Mouse (Mus musculus) adrenal gland, adult 18-20 months (tissue): Measurements from ENCODE around the gene Hltf. TPM values are rescaled to one million over a fixed set of nuclear protein-coding genes. Genes with fewer than 3 reads are reported as not detected.
"Not testable (repeated sequence)": the region's sequence is repeated elsewhere in the genome, so short reads cannot be mapped to it uniquely, and the experiment has no call there.

Source experiments
- DNase-seq, 2 experiments: peaks; one replicate each; pipeline ENCODE4 v3.0.0; 2021 to 2022; ENCODE audit warnings: low spot score in 2 of 2
- long read RNA-seq, 2 experiments: library from polyadenylated mRNA; stranded (forward); transcript quantifications; one replicate each; pipeline ENCODE4 v2.0.0; 2021
- total RNA-seq, 2 experiments: library from RNA; stranded (reverse); gene quantifications; 1 replicate in 1 of 2; 2 replicates in 1 of 2; pipeline ENCODE4 v1.2.3; 2021

Gene Hltf
- total RNA-seq, result 10 to 100 TPM; 16.9 to 24.7 TPM
- long read RNA-seq, experiment 1, full-length matches to known transcripts, result 5 of 9 reads
- long read RNA-seq, experiment 1, partial matches to known transcripts, result 1 of 9 reads
- long read RNA-seq, experiment 1, other reads (novel, unspliced or antisense), result 3 of 9 reads
- long read RNA-seq, experiment 2, full-length matches to known transcripts, result 19 of 28 reads
- long read RNA-seq, experiment 2, partial matches to known transcripts, result 1 of 28 reads
- long read RNA-seq, experiment 2, other reads (novel, unspliced or antisense), result 8 of 28 reads

- DNase-seq, result peak; percentile 89 to 93
These were observed at the start of gene Hltf for GRCm38 (mm10) chr3:20057306-20058196. TSS of gene Hltf (plus strand) at chr3:20057811.

GRCm38 (mm10) chr3:20010464-20010863 lies 47.1 kb upstream of the Hltf start:
- no peak for DNase-seq

DNA sequence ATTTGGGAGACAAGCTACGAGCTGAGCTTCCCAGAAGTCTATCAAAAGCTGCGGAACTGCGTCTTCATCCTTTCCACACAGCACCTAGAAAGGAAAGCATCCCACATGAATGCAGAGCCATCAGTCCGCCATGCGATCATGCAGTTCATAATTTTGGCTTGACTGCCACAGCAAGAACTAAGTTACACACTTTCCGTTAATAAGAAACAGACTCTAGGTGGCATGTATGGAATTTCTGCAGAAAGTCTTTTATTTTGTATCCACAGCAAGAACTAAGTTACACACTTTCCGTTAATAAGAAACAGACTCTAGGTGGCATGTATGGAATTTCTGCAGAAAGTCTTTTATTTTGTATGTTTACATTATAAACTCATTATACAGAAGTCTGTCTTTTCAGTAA lies 46.7 kb upstream of the Hltf start:
- DNase-seq, result not testable (repeated sequence)

GRCm38 (mm10) chr3:20014454-20014853 lies 43.2 kb upstream of the Hltf start:
- DNase-seq, result no peak

- no peak for DNase-seq
These were observed 39.5 kb upstream of the Hltf start for GRCm38 (mm10) chr3:20018076-20018475.

GRCm38 (mm10) chr3:20023832-20024231 lies 33.8 kb upstream of the Hltf start:
- DNase-seq, result no peak

GRCm38 (mm10) chr3:20026481-20026880 lies 31.1 kb upstream of the Hltf start:
- no peak for DNase-seq

- DNase-seq, result no peak
These were observed 30.5 kb upstream of the Hltf start for GRCm38 (mm10) chr3:20026996-20027689.

GRCm38 (mm10) chr3:20027788-20028187 lies 29.8 kb upstream of the Hltf start:
- no peak for DNase-seq

- DNase-seq, result no peak
These were observed 29.0 kb upstream of the Hltf start for GRCm38 (mm10) chr3:20028640-20029039.

GRCm38 (mm10) chr3:20030807-20031206 lies 26.8 kb upstream of the Hltf start:
- DNase-seq, result no peak

DNA sequence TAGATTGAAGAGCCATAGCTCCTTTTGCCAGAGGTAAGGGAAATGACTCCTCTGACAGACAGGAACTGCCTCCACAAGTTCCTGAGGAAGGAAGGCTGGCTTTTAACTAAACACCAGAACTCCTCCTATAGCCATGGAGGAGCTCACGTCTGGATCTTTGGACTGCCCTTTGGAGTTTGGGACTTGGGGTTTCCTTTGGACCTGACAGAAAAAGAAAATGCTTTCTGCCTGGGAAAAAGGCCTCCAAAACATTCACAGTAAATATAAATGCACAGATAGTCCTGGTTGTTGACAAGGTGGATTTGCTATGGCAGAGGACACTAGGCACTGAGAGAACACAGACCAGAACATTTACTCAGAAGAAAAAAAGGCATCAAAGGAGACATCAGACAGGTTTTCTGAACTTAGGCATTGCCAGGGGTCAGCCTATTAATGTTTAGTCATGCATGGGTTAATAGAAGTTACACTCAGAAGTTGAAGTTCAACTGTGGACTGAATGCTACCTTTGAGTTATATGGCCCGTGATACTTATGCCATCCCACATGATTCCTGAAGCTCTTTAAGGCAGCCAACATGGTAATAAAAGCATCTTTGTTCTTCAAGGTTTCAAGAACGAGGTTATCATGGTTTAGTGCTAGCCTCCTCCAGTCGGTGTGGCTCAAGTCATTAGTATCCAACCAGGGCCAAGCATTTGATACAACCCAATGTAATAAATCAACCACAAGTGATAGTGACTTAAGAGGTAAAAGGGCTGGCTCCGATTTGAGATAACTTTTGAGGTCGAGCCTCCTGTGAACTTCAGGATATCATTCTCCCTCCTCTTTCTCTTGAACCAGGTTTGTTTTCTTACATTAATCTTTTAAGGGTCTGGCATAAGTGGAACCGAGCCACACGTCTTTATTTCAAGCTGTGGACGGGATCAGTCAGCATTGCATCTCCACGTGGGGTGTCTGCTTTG lies 23.6 kb upstream of the Hltf start:
- no peak for DNase-seq

- DNase-seq, result peak; percentile 79 to 82
These were observed 22.7 kb upstream of the Hltf start, which contains the start of gene Hps3 for GRCm38 (mm10) chr3:20034719-20035404. TSS of gene Hps3 (minus strand) at chr3:20035315.

DNA sequence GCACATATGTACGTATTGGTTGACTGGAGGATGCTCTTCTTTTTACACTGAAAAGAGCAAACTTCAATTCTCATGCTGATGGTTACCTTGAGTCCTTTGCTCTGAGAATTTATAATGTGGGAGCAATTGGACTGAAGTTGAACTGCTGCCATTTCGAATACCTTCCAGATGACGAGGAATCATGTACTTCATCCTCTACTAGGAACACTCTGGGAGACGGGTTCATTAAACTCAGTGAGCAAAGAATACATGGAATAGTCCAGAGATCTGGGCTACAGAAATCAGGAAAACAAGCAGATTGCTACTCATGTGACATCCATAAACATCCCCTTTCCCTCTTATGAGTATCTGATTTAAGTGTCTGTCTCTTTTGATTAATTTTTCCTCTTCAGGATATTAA lies 21.5 kb upstream of the Hltf start:
- DNase-seq, result no peak

GRCm38 (mm10) chr3:20041461-20041860 lies 16.1 kb upstream of the Hltf start:
- DNase-seq, result not testable (repeated sequence)

DNA sequence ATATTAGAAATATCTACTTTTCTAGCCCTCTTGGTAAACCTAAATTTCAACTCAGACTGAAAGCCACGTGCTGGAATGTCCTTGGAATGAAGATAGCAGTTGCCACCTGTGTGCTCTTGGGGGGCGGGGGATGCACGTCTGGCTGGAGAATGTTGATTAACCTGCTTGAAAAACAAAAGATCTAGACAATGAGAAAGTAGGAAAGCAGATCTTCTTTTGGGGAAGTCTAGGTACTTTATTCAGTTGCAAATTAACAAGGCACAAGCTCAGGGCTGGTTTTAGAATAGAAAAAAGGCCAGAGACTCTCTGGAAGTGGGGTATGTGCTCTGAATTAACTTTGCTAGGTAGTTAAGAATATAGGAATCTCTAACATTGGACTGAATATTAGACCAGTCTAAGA lies 12.9 kb upstream of the Hltf start:
- DNase-seq, result not testable (repeated sequence)

- DNase-seq, result no peak
These were observed 558 bp downstream of the Hltf start for GRCm38 (mm10) chr3:20058197-20058541.

GRCm38 (mm10) chr3:20076145-20077053 lies 18.8 kb downstream of the Hltf start:
- no peak for DNase-seq

- DNase-seq, result no peak
These were observed 24.6 kb downstream of the Hltf start for GRCm38 (mm10) chr3:20082161-20082560.
